8 mouse cellular contexts compared by ENCODE assay signal in genomic region chr17:49182485-49182884, GRCm38 (mm10).
DNase-seq lines count a peak whose midpoint lies in the region; ATAC-seq lines count a peak whose summit lies in the region.

No protein-coding gene starts in this region.

- DNase-seq in heart, adult 18-20 months: peak; percentile 29 to 67
- no peak for DNase-seq in heart, postnatal 25 days (ENCODE audit: low spot score)
- peak; percentile 41 to 46 for DNase-seq in B cell, adult 2 months
- DNase-seq in adrenal gland, adult 18-20 months (ENCODE audit: low spot score in 2 of 2): peak; percentile 35 to 36
- DNase-seq in kidney, postnatal 36 days: peak; percentile 39 to 75
- peak; percentile 34 for DNase-seq in retina, postnatal 7 days (ENCODE audit: low read depth, low spot score)
- no peak for DNase-seq in adipocyte (ENCODE audit: low spot score)

- intact Hi-C loops in heart, postnatal 25 days (cut with DNase I): loop anchor here (10.0 kb wide), 1 partner anchor 718 kb away; no protein-coding TSS in a partner anchor

- peak; percentile 58 for ATAC-seq in granulocyte monocyte progenitor cell, adult 5-6 weeks (replicated peaks; ENCODE audit: poor library complexity, severe bottlenecking)

Comparison
In these comparisons a context has a peak if more than half of its experiments do, and no peak if none do; other contexts are left out.
1. DNase-seq: peak in heart, adult 18-20 months (2 of 2), B cell, adult 2 months (2 of 2), adrenal gland, adult 18-20 months (2 of 2), kidney, postnatal 36 days (2 of 2) and retina, postnatal 7 days (single experiment); none in heart, postnatal 25 days (single experiment) and adipocyte (single experiment).